Mouse (Mus musculus): ENCODE measurements around the gene Rps6kc1. TPM values are rescaled to one million over a fixed set of nuclear protein-coding genes. Genes with fewer than 3 reads are reported as not detected.

The Rps6kc1 gene
- polyA plus RNA-seq (2011; ENCODE audit: insufficient read depth, insufficient read length, low replicate concordance, missing spikeins), result 4.9 and 8.9 TPM in 2 replicates

- H3K4me3 ChIP-seq (replicated peaks; ENCODE audit: control insufficient read depth, low read depth, low read length), result peak within 1 kb of the TSS; percentile 73
- peak within 1 kb of the TSS; percentile 42 for H3K27ac ChIP-seq (ENCODE audit: control insufficient read depth, insufficient read depth, low read depth, low read length, poor library complexity)
- TF ChIP-seq POLR2A (IDR thresholded peaks at IDR 0.05; ENCODE audit: borderline replicate concordance, control insufficient read depth, low read depth, low read length) (peak; percentile 12; the same call in 1 of the 2 replicates), CTCF (IDR thresholded peaks at IDR 0.05; ENCODE audit: control insufficient read depth, insufficient read depth, low read length) (no peak)
- 1% methylated on average over 47 of the region's 47 CpGs for WGBS
- peaks cover 4% of the 10 kb centered on the region for H3K4me1 ChIP-seq (ENCODE audit: control insufficient read depth, insufficient read depth, low read length)
These were observed at the start of gene Rps6kc1 for GRCm38 (mm10) chr1:190911415-190912123. Gene Rps6kc1 (minus strand): TSS chr1:190911770.

- H3K4me3 ChIP-seq (replicated peaks; ENCODE audit: control insufficient read depth, low read depth, low read length), result no peak overlapping the region
- no peak for TF ChIP-seq POLR2A (IDR thresholded peaks at IDR 0.05; ENCODE audit: borderline replicate concordance, control insufficient read depth, low read depth, low read length)
- no peak for TF ChIP-seq CTCF (IDR thresholded peaks at IDR 0.05; ENCODE audit: control insufficient read depth, insufficient read depth, low read length)
- 52% methylated on average over 5 of the region's 5 CpGs for WGBS
These were observed 47.3 kb upstream of the Rps6kc1 start for GRCm38 (mm10) chr1:190958821-190959220.

GRCm38 (mm10) chr1:190953009-190953408 is 41.4 kb upstream of the Rps6kc1 start:
- TF ChIP-seq CTCF (IDR thresholded peaks at IDR 0.05; ENCODE audit: control insufficient read depth, insufficient read depth, low read length) (no peak), POLR2A (IDR thresholded peaks at IDR 0.05; ENCODE audit: borderline replicate concordance, control insufficient read depth, low read depth, low read length) (no peak)
- no peaks in the 10 kb centered on the region for H3K4me1 ChIP-seq (ENCODE audit: control insufficient read depth, insufficient read depth, low read length)

More at GRCm38 (mm10) chr1:190958821-190959220, 47.3 kb upstream of the Rps6kc1 start:
- Histone ChIP-seq H3K27ac (ENCODE audit: control insufficient read depth, insufficient read depth, low read depth, low read length, poor library complexity) (no peak overlapping the region), H3K4me1 (ENCODE audit: control insufficient read depth, insufficient read depth, low read length) (no peaks in the 10 kb centered on the region)

GRCm38 (mm10) chr1:190951014-190951413 is 39.4 kb upstream of the Rps6kc1 start:
- no peak for TF ChIP-seq POLR2A (IDR thresholded peaks at IDR 0.05; ENCODE audit: borderline replicate concordance, control insufficient read depth, low read depth, low read length)
- TF ChIP-seq CTCF (IDR thresholded peaks at IDR 0.05; ENCODE audit: control insufficient read depth, insufficient read depth, low read length), result no peak
- Histone ChIP-seq H3K27ac (ENCODE audit: control insufficient read depth, insufficient read depth, low read depth, low read length, poor library complexity) (no peak overlapping the region), H3K4me3 (replicated peaks; ENCODE audit: control insufficient read depth, low read depth, low read length) (no peak overlapping the region), H3K4me1 (ENCODE audit: control insufficient read depth, insufficient read depth, low read length) (no peaks in the 10 kb centered on the region)
- 62% methylated on average over 5 of the region's 5 CpGs for WGBS

More at GRCm38 (mm10) chr1:190953009-190953408, 41.4 kb upstream of the Rps6kc1 start:
- whole genome bisulfite sequencing, result 75% methylated on average over 3 of the region's 3 CpGs
- H3K27ac ChIP-seq (ENCODE audit: control insufficient read depth, insufficient read depth, low read depth, low read length, poor library complexity), result no peak overlapping the region
- no peak overlapping the region for H3K4me3 ChIP-seq (replicated peaks; ENCODE audit: control insufficient read depth, low read depth, low read length)

- Histone ChIP-seq H3K27ac (ENCODE audit: control insufficient read depth, insufficient read depth, low read depth, low read length, poor library complexity) (no peak overlapping the region), H3K4me1 (ENCODE audit: control insufficient read depth, insufficient read depth, low read length) (no peaks in the 10 kb centered on the region), H3K4me3 (replicated peaks; ENCODE audit: control insufficient read depth, low read depth, low read length) (no peak overlapping the region)
- TF ChIP-seq CTCF (IDR thresholded peaks at IDR 0.05; ENCODE audit: control insufficient read depth, insufficient read depth, low read length) (no peak), POLR2A (IDR thresholded peaks at IDR 0.05; ENCODE audit: borderline replicate concordance, control insufficient read depth, low read depth, low read length) (no peak)
- 92% methylated on average over 17 of the region's 17 CpGs for WGBS
These were observed 37.3 kb upstream of the Rps6kc1 start for GRCm38 (mm10) chr1:190948846-190949245.

- H3K4me3 ChIP-seq (replicated peaks; ENCODE audit: control insufficient read depth, low read depth, low read length), result no peak overlapping the region
- H3K27ac ChIP-seq (ENCODE audit: control insufficient read depth, insufficient read depth, low read depth, low read length, poor library complexity), result no peak overlapping the region
- TF ChIP-seq POLR2A (IDR thresholded peaks at IDR 0.05; ENCODE audit: borderline replicate concordance, control insufficient read depth, low read depth, low read length) (no peak), CTCF (IDR thresholded peaks at IDR 0.05; ENCODE audit: control insufficient read depth, insufficient read depth, low read length) (no peak)
- WGBS, result 89% methylated on average over 7 of the region's 7 CpGs
- no peaks in the 10 kb centered on the region for H3K4me1 ChIP-seq (ENCODE audit: control insufficient read depth, insufficient read depth, low read length)
These were observed 36.9 kb upstream of the Rps6kc1 start for GRCm38 (mm10) chr1:190948439-190948838.

GRCm38 (mm10) chr1:190947986-190948385 is 36.4 kb upstream of the Rps6kc1 start:
- 80% methylated on average over 5 of the region's 5 CpGs for WGBS
- Histone ChIP-seq H3K27ac (ENCODE audit: control insufficient read depth, insufficient read depth, low read depth, low read length, poor library complexity) (no peak overlapping the region), H3K4me1 (ENCODE audit: control insufficient read depth, insufficient read depth, low read length) (no peaks in the 10 kb centered on the region), H3K4me3 (replicated peaks; ENCODE audit: control insufficient read depth, low read depth, low read length) (no peak overlapping the region)
- no peak for TF ChIP-seq POLR2A (IDR thresholded peaks at IDR 0.05; ENCODE audit: borderline replicate concordance, control insufficient read depth, low read depth, low read length)
- no peak for TF ChIP-seq CTCF (IDR thresholded peaks at IDR 0.05; ENCODE audit: control insufficient read depth, insufficient read depth, low read length)

- 55% methylated on average over 6 of the region's 6 CpGs for WGBS
- no peaks in the 10 kb centered on the region for H3K4me1 ChIP-seq (ENCODE audit: control insufficient read depth, insufficient read depth, low read length)
- TF ChIP-seq POLR2A (IDR thresholded peaks at IDR 0.05; ENCODE audit: borderline replicate concordance, control insufficient read depth, low read depth, low read length), result no peak
- TF ChIP-seq CTCF (IDR thresholded peaks at IDR 0.05; ENCODE audit: control insufficient read depth, insufficient read depth, low read length), result peak; percentile 82
- no peak overlapping the region for H3K27ac ChIP-seq (ENCODE audit: control insufficient read depth, insufficient read depth, low read depth, low read length, poor library complexity)
- no peak overlapping the region for H3K4me3 ChIP-seq (replicated peaks; ENCODE audit: control insufficient read depth, low read depth, low read length)
These were observed 32.7 kb upstream of the Rps6kc1 start for GRCm38 (mm10) chr1:190944109-190944760.
